Comparison of ENCODE assay signal across 8 mouse cellular contexts in the genomic region with DNA sequence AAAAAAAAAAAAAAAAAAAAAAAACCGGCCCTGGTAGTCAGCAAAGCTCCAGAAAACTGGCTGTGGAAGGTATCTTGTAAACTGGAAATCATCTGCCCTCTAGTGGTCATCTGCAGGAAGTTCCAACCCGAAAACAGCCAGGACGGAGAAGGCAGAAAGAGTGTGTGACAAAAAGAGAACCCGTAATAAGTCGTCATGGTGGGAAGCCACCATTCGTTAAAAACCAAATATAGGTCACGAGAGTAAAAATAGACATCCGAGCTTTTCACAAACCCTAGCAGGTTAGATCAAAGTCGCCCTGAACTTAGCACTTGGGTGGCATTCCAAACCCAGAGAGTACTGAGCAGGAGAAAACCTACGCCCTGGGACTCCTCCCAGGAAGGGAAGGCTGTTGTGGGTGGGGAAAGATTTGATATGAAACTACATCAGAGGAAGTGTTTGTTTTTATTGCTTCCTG. TPM values are rescaled to one million over a fixed set of nuclear protein-coding genes. Genes with fewer than 3 reads are reported as not detected.
DNase-seq lines count a peak whose midpoint lies in the region; ATAC-seq and TF ChIP-seq lines count a peak whose summit lies in the region.

No protein-coding gene starts in this region.

- DNase-seq in spleen, adult 2 months (ENCODE audit: low read depth in 1 of 2, low spot score in 2 of 2), result peak; percentile 26 to 43
- DNase-seq in spleen, adult 12 weeks (ENCODE audit: low spot score), result no peak
- DNase-seq in cerebellum, postnatal 25 days, result peak; percentile 73 to 77
- peak; percentile 65 to 77 for DNase-seq in frontal cortex, postnatal 36 days (ENCODE audit: low spot score in 2 of 2)
- DNase-seq in induced T-regulatory cell, adult 2 months (ENCODE audit: low read depth), result peak; percentile 80
- peak; percentile 57 to 66 for DNase-seq in left cerebral cortex, adult 2 months (ENCODE audit: extremely low spot score in 1 of 2, low spot score in 2 of 2)
- peak; percentile 53 for DNase-seq in right cerebral cortex, postnatal 25 days

- H3K27me3 ChIP-seq in spleen, adult 2 months (ENCODE audit: control insufficient read depth, insufficient read depth, low read length), result no peaks in the 10 kb centered on the region

- peak; percentile 50; the same call in 1 of the 2 replicates for TF ChIP-seq CTCF in spleen, adult 2 months (IDR thresholded peaks at IDR 0.05; ENCODE audit: extremely low read depth, insufficient read depth, insufficient read length, insufficient replicate concordance)
- TF ChIP-seq CTCF in left cerebral cortex, adult 2 months (IDR thresholded peaks at IDR 0.05), result peak; percentile 85

- intact Hi-C loops in left cerebral cortex, adult 2 months (cut with DNase I), result loop anchor here (1.0 to 5.0 kb wide), 4 partner anchors 278 to 758 kb away; partner anchors contain the start of genes Ccdc148 and Pkp4

- no peak overlapping the region for H3K27ac ChIP-seq in spleen, adult 2 months (ENCODE audit: insufficient read depth, low read length)
- no peak overlapping the region; the same call in 1 of the 2 replicates for H3K27ac ChIP-seq in left cerebral cortex, adult 2 months

- TF ChIP-seq POLR2A in spleen, adult 2 months (IDR thresholded peaks at IDR 0.05; ENCODE audit: low read depth, low read length), result no peak

- H3K4me3 ChIP-seq in spleen, adult 2 months (ENCODE audit: extremely low read depth, insufficient read depth, insufficient read length), result no peak overlapping the region
- peak overlapping the region; percentile 35 for H3K4me3 ChIP-seq in left cerebral cortex, adult 2 months

- peaks cover 4% of the 10 kb centered on the region; the same call in 1 of the 2 replicates for H3K4me1 ChIP-seq in spleen, adult 2 months (ENCODE audit: control insufficient read depth, insufficient read depth, insufficient read length)

- no peaks in the 10 kb centered on the region for H3K36me3 ChIP-seq in spleen, adult 2 months (ENCODE audit: control insufficient read depth, insufficient read depth, low read length)

- WGBS in spleen, adult 2 months, result 1% methylated on average over 10 of the region's 10 CpGs

- peak; percentile 88 for ATAC-seq in megakaryocyte, adult 5-6 weeks (ENCODE audit: poor library complexity, severe bottlenecking)

RNA-seq across cellular contexts. Expression of gene Dapl1, which starts 45.9 kb away (rescaled TPM):
- polyA plus RNA-seq in spleen, adult 2 months (2012; rRNA removed), result 2.7 and 3.4 TPM in 2 replicates
- total RNA-seq in left cerebral cortex, adult 2 months (2021), result 1 to 10 TPM; 1.4 to 1.8 TPM
- total RNA-seq in megakaryocyte, adult 5-6 weeks (2015), result 0.43 TPM in 1 of 2 replicates, not detected in the other
- total RNA-seq in megakaryocyte, adult 5-6 weeks (2017), result 0.66 TPM in 1 of 2 replicates, not detected in the other
